Mouse (Mus musculus): ENCODE data around the gene Rpa1. TPM values are rescaled to one million over a fixed set of nuclear protein-coding genes. Genes with fewer than 3 reads are reported as not detected.
"Not testable (repeated sequence)": the region's sequence is repeated elsewhere in the genome, so short reads cannot be mapped to it uniquely, and the experiment has no call there.

Rpa1 gene
- polyA plus RNA-seq, 1 experiment from 2014 or later = 44.7 TPM

GRCm38 (mm10) chr11:75288517-75288916 is 59.6 kb downstream of the Rpa1 start:
- no peak overlapping the region for H3K4me2 ChIP-seq (replicated peaks; ENCODE audit: low read depth, low read length)
- H3K4me3 ChIP-seq (ENCODE audit: low read depth, low read length) = no peak overlapping the region
- ATAC-seq (no peak), DNase-seq (ENCODE audit: low spot score) (no peak)
- H3K36me3 ChIP-seq (ENCODE audit: insufficient read depth, low read length) = no peaks in the 10 kb centered on the region
- H3K4me1 ChIP-seq (ENCODE audit: insufficient read depth, low read depth, low read length) = no peaks in the 10 kb centered on the region
- TF ChIP-seq EP300 (IDR thresholded peaks at IDR 0.05) (no peak), CTCF (IDR thresholded peaks at IDR 0.05) (no peak)
- H3K27me3 ChIP-seq (replicated peaks; ENCODE audit: insufficient read depth, low read length) = peaks cover 4% of the 10 kb centered on the region; the same call in 1 of the 2 replicates
- no peaks in the 10 kb centered on the region for H3K9me3 ChIP-seq (ENCODE audit: low read length)
- no peak overlapping the region for H3K27ac ChIP-seq (ENCODE audit: low read length)
- 68% methylated on average over 8 of the region's 8 CpGs for WGBS
- H3K9ac ChIP-seq (replicated peaks; ENCODE audit: low read depth) = no peak overlapping the region

- Histone ChIP-seq H3K4me2 (replicated peaks; ENCODE audit: low read depth, low read length) (no peak overlapping the region), H3K27me3 (replicated peaks; ENCODE audit: insufficient read depth, low read length) (peaks cover 4% of the 10 kb centered on the region; the same call in 1 of the 2 replicates), H3K27ac (ENCODE audit: low read length) (no peak overlapping the region), H3K9me3 (ENCODE audit: low read length) (no peaks in the 10 kb centered on the region), H3K4me1 (ENCODE audit: insufficient read depth, low read depth, low read length) (no peaks in the 10 kb centered on the region), H3K36me3 (ENCODE audit: insufficient read depth, low read length) (no peaks in the 10 kb centered on the region), H3K4me3 (ENCODE audit: low read depth, low read length) (no peak overlapping the region), H3K9ac (replicated peaks; ENCODE audit: low read depth) (no peak overlapping the region)
- TF ChIP-seq EP300 (IDR thresholded peaks at IDR 0.05) = no peak
- no peak for TF ChIP-seq CTCF (IDR thresholded peaks at IDR 0.05)
- WGBS = 77% methylated on average over 10 of the region's 10 CpGs
- ATAC-seq = no peak
- DNase-seq (ENCODE audit: low spot score) = no peak
Observed at GRCm38 (mm10) chr11:75287940-75288339, 60.2 kb downstream of the Rpa1 start.

- Histone ChIP-seq H3K36me3 (ENCODE audit: insufficient read depth, low read length) (no peaks in the 10 kb centered on the region), H3K9ac (replicated peaks; ENCODE audit: low read depth) (no peak overlapping the region), H3K27ac (ENCODE audit: low read length) (no peak overlapping the region), H3K4me2 (replicated peaks; ENCODE audit: low read depth, low read length) (no peak overlapping the region), H3K27me3 (replicated peaks; ENCODE audit: insufficient read depth, low read length) (no peaks in the 10 kb centered on the region), H3K4me3 (ENCODE audit: low read depth, low read length) (no peak overlapping the region), H3K4me1 (ENCODE audit: insufficient read depth, low read depth, low read length) (no peaks in the 10 kb centered on the region; the same call in 1 of the 2 replicates), H3K9me3 (ENCODE audit: low read length) (no peaks in the 10 kb centered on the region)
- 85% methylated on average over 4 of the region's 4 CpGs for WGBS
- DNase-seq (ENCODE audit: low spot score) (no peak), ATAC-seq (no peak)
- TF ChIP-seq EP300 (IDR thresholded peaks at IDR 0.05) (no peak), CTCF (IDR thresholded peaks at IDR 0.05) (no peak)
Observed at GRCm38 (mm10) chr11:75286868-75287267, 61.3 kb downstream of the Rpa1 start.

- H3K36me3 ChIP-seq (ENCODE audit: insufficient read depth, low read length) = no peaks in the 10 kb centered on the region
- H3K9ac ChIP-seq (replicated peaks; ENCODE audit: low read depth) = no peak overlapping the region
- no peak for DNase-seq (ENCODE audit: low spot score)
- H3K9me3 ChIP-seq (ENCODE audit: low read length) = no peaks in the 10 kb centered on the region
- no peak overlapping the region for H3K27ac ChIP-seq (ENCODE audit: low read length)
- peaks cover 2% of the 10 kb centered on the region; the same call in 1 of the 2 replicates for H3K4me1 ChIP-seq (ENCODE audit: insufficient read depth, low read depth, low read length)
- no peak for TF ChIP-seq CTCF (IDR thresholded peaks at IDR 0.05)
- TF ChIP-seq EP300 (IDR thresholded peaks at IDR 0.05) = no peak
- H3K4me3 ChIP-seq (ENCODE audit: low read depth, low read length) = no peak overlapping the region
- no peak overlapping the region for H3K4me2 ChIP-seq (replicated peaks; ENCODE audit: low read depth, low read length)
- ATAC-seq = no peak
- WGBS = 51% methylated on average over 4 of the region's 4 CpGs
- H3K27me3 ChIP-seq (replicated peaks; ENCODE audit: insufficient read depth, low read length) = peaks cover 3% of the 10 kb centered on the region
Observed at GRCm38 (mm10) chr11:75285893-75286467, 62.1 kb downstream of the Rpa1 start.

GRCm38 (mm10) chr11:75283784-75284183 is 64.3 kb downstream of the Rpa1 start:
- H3K4me2 ChIP-seq (replicated peaks; ENCODE audit: low read depth, low read length); ATAC-seq; H3K4me1 ChIP-seq (ENCODE audit: insufficient read depth, low read depth, low read length); H3K27ac ChIP-seq (ENCODE audit: low read length); H3K9ac ChIP-seq (replicated peaks; ENCODE audit: low read depth); H3K27me3 ChIP-seq (replicated peaks; ENCODE audit: insufficient read depth, low read length); H3K4me3 ChIP-seq (ENCODE audit: low read depth, low read length); DNase-seq (ENCODE audit: low spot score); H3K36me3 ChIP-seq (ENCODE audit: insufficient read depth, low read length); H3K9me3 ChIP-seq (ENCODE audit: low read length): not testable (repeated sequence)
- 59% methylated on average over 3 of the region's 3 CpGs for WGBS
- peak; percentile 6; the same call in 1 of the 2 replicates for TF ChIP-seq CTCF (IDR thresholded peaks at IDR 0.05)

GRCm38 (mm10) chr11:75282496-75283120 is 65.5 kb downstream of the Rpa1 start:
- peak; percentile 57 for ATAC-seq
- Histone ChIP-seq H3K9ac (replicated peaks; ENCODE audit: low read depth) (no peak overlapping the region), H3K4me3 (ENCODE audit: low read depth, low read length) (peak overlapping the region; percentile 14; the same call in 1 of the 2 replicates)

More at GRCm38 (mm10) chr11:75282496-75283120, 65.5 kb downstream of the Rpa1 start:
- Histone ChIP-seq H3K27me3 (replicated peaks; ENCODE audit: insufficient read depth, low read length) (peaks cover 3% of the 10 kb centered on the region), H3K9me3 (ENCODE audit: low read length) (no peaks in the 10 kb centered on the region), H3K27ac (ENCODE audit: low read length) (no peak overlapping the region), H3K36me3 (ENCODE audit: insufficient read depth, low read length) (no peaks in the 10 kb centered on the region), H3K4me1 (ENCODE audit: insufficient read depth, low read depth, low read length) (peaks cover 4% of the 10 kb centered on the region; the same call in 1 of the 2 replicates), H3K4me2 (replicated peaks; ENCODE audit: low read depth, low read length) (peak overlapping the region; percentile 29; the same call in 1 of the 2 replicates)
- TF ChIP-seq EP300 (IDR thresholded peaks at IDR 0.05) (no peak), CTCF (IDR thresholded peaks at IDR 0.05) (no peak)
- 10% methylated on average over 13 of the region's 13 CpGs for WGBS
- DNase-seq (ENCODE audit: low spot score) = peak; percentile 37
